Mouse (Mus musculus) layer of hippocampus, postnatal 10 days (tissue): ENCODE measurements around the gene Erbb3. TPM values are rescaled to one million over a fixed set of nuclear protein-coding genes. Genes with fewer than 3 reads are reported as not detected.
A peak's percentile ranks its signal among the peaks of the same experiment; 100 is the strongest.

ENCODE experiments used
- DNase-seq, 2 experiments: peaks; one replicate each; pipeline ENCODE4 v3.0.0; 2021; ENCODE audit warnings: low spot score in 2 of 2
- microRNA-seq, 2 experiments: library from miRNA; unstranded; fragments of <30 nt; microRNA quantifications; one replicate each; pipeline ENCODE4 v1.2.0; 2021
- total RNA-seq, 2 experiments: library from RNA; stranded (reverse); gene quantifications; 2 replicates each; pipeline ENCODE4 v1.2.3; 2021

Erbb3 gene
- total RNA-seq, 2 experiments from 2014 or later = 0.71 to 0.76 TPM

DNA sequence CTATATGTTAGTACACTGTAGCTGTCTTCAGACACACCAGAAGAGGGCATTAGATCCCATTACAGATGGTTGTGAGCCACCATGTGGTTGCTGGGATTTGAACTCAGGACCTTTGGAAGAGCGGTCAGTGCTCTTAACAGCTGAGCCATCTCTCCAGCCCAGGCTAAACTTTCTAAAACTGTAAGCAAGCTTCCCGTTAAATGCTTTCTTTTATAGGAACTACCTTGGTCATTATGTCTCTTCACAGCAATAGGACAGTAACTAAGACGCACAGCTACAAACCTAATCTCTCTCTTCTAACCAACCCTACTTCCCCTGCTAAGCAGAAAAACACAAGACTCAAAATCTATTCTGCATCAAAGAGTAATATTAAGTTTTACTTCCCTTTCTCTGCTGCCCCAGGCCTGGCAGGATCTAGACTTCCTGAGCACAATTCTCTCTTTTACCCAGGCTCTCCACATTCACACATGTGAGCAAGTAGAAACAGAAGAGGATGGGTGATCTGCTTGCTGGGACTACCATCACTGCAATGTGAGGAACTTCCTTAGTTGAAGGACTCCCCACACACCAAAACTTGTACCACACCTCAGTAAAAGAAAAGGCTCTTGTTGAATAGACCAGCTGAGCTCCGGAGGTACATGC, 53.7 kb downstream of the Erbb3 start:
- no peak for DNase-seq

DNA sequence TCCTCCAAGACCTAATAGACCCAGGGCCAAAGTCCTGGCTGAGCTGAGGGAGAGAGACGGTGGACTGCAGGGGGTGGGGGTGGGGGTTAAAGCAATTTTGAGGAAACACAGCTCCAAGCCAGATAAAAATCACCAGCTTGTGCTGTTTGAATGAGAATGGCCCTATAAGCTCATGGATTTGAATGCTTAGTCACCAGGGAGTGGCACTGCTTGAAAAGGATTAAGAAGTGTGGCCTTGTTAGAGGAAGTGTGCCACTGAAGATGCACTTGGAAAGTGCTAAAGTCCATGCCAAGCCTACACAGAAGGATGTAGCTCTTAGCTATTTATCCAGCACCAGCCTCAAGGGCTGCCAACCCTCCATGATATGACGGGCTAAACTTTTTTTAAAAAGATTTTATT, 54.2 kb downstream of the Erbb3 start:
- no peak for DNase-seq

DNA sequence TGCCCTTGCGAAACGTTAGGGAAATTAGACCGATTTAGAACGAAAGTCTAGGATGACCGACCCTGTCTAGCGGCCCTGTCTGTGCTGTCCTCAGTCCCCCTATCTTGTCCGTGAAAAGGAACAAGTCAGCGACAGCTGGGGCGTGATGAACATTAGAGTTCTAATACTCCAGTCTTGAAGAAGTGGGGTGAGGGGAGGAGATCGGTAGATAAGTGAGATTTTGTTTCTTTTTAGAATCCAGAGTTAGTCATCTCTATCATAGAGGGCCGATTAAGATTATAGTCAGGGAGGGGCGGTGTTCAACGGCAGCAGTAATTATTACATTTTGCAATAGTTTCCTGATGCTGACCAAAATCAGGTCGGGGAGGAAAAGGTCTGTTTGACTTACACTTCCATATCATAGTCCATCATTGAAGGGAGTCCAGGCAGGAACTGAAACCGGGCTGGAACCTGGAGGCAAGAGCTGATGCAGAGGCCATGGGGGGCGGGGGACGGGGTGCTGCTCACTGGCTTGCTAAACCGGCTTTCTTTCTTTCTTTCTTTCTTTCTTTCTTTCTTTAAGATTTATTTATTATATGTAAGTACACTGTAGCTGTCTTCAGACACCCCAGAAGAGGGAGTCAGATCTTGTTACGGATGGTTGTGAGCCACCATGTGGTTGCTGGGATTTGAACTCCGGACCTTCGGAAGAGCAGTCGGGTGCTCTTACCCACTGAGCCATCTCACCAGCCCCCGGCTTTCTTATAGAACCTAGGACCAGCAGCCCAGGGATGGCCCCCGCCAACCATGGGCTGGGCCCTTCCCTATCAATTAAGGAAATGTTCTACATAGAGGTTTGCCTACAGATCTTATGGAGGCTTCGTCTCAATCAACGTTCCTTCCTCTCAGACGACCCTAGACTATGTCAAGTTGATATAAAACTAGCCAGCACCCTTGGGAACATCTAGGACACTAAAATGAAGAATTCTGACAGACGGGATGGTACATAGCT, 62.8 kb downstream of the Erbb3 start:
- no peak for DNase-seq

DNA sequence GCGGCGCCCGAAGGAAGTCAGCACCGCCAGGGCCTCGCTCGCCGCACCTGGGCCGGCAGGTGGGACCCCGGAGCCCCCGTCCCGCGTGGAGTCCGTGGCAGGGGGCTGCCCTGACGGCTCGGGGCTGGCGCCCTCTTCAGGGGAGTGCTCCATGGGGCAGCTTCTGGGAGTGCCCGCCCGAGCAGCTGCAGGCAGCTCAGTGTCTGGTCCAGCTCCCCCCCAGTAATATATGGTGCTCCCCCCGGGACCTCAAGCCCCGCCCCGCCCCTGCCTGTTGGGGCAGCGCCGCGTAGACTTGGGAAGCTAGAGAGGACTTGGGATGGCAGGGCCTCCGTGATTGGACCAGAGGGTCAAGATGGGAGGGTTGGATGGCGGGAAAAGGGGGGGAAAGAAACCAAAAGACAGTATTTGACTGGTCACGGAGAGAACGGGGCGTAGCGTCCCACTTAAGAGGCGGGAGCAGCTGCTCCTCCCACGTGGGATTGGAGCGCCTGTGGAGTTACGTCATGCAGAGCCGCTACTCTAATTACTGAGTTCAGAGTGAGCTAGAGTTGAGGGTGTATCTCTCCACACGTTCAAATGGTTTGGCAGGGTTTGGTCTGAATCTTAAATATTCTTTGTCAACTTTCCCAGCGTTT, 63.7 kb downstream of the Erbb3 start, which contains the start of gene Esyt1:
TSS of gene Esyt1 (minus strand) at position 201 of the 638 bp plus-strand sequence.
- DNase-seq = peak; percentile 79 to 82

DNA sequence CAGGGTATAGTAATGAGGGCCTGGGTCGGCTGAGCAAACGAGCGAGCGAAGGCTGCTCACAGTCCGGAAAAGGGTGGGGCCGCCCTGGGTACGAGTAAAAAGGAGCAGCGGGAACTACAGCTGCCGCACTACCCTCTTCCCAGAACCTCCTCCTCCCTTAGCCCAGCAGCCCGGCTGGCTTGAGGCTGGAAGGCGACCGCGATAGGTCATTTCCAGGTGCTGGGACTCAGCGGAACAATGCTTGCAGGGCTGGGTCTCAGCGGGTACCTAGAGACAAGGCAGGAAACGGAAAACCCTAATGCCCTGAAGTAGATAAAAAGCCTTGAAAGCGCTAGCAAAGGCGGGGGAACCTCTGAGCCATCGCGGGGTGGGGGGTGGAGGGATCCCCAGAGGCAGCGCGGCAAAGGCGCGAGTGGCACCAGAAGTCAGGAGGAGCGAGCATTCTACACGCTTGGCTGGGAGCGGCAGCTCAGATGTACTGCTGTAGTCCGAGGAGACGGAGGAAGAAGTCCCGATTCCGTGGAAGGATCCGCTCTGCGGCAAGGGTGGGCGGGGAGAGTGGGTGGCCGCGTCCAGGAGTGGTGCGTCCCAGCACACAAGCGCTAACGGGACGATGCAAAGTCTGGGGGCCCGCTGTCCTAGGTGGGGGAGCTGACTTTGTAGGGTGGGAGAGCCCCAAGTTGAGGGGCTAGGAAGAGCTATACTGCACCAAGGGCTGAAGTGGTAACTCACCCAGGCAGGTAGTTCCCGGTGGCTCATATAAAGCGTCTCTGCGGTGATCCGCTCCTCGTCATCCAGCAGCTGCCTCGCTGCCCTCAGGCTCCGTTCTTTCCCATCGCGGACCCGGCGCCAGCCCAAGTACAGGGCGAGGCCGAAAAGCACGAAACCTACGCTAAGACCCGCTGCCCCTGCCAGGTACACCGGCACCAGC, 64.5 kb downstream of the Erbb3 start:
- DNase-seq = peak; percentile 24 to 35

DNA sequence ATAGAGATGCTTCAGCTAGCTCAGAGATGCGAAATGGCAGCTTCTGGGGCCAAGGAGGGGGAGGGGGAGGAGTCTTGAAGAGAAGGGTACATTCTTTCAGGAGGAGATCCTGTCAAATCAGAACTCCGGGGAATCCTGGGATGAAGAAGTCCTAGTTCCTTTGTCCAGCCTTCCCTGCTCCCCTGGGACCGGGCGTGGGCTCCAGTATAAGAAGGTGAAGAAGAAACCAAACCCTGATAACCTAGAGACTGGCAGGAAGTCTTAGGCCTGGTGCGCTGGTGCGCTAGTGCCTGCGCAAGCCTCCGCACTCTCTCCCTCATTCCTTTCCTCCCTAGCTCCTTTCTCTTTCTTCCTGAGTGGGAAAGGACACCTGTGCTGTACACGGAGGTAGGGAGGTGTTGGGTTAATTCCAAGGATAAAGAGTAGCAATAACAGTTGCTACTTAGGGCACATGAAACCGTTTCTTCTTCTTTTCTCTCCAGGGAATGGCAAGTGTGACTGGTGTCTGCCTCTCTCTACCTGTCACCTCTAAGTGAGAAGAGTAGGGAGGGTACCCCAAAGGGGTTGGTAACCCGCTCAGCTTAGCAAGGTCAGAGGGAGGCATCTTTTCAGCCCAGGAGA, 65.2 kb downstream of the Erbb3 start:
- no peak for DNase-seq

DNA sequence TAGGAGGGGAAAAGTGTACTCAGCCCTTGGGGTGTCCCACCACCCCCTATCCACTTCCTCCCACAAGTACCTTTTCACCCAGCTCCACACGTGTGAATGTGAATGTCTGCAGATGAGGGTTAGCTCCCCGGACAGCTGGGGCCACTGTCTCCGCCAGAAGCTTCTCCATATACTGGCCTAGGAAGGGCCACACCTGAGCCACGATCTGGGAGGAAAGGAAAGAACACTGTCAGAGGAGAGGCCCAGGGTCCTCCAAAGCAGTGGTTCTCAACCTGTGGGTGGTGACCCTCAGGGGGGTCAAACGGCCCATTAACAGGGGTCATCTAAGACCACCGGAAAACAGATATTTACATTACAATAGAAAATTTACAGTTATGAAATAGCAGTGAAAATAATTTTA, 67.1 kb downstream of the Erbb3 start:
- DNase-seq = no peak

DNA sequence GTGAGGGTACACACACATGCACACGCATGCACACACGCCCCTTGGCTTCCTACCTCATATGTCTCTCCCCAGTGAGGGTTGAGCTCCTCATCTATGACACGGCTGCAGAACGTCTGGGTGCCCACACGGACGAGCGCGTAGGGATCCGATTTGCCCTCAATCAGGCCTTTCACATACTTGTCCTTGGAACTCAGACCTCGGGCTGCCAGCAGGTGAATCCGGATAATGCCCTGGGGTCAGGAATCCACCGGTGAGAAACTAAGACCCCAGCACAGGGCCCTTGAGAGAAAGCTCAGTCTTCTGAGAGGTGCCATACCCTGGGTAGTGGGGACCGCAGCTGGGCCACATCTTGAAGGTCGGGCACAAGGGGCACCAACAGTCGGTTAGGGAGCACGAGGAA, 68.9 kb downstream of the Erbb3 start:
- no peak for DNase-seq

DNA sequence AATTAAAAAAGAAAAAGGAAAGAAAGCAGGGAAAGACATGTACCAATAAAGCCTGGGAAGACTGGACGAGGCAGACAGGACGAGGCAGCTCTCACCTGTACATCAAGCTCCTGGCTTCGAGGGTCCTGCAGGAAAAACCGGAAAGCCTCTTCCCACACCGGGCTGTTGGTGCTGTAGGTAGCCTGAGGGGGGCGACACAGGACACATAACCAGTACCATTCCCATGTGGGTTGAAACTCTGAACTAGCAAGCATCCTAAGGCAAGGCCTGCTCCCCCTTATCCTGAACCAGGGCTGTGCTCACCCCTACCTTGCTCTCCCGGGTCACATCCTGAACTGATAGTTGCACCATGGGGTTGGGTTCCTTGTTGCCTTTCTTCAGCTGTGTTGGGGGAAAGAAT, 70.6 kb downstream of the Erbb3 start:
- peak; percentile 52 to 58 for DNase-seq

Small RNA genes lying within 50 kb of the gene (microRNA-seq; reads per million reads assigned to microRNA genes)
- gene Gm47275 (0 reads per million in 2 experiments), gene Mir6917 (0 reads per million in 2 experiments)

Other genes with a start within 250 kb of the Erbb3 start
- 10 to 100 TPM; 55.6 to 58.8 TPM for gene Coq10a, start 220.7 kb downstream of the Erbb3 start, total RNA-seq
- 10 to 100 TPM; 79.0 to 80.3 TPM for gene Ankrd52, start 212.5 kb downstream of the Erbb3 start, total RNA-seq
- gene Slc39a5, start 188.4 kb downstream of the Erbb3 start, total RNA-seq = under 1 TPM; 0.22 to 0.53 TPM
- gene Nabp2, start 178.2 kb downstream of the Erbb3 start, total RNA-seq = 10 to 100 TPM; 94.1 to 94.2 TPM
- gene Rnf41, start 178.0 kb downstream of the Erbb3 start, total RNA-seq = 10 to 100 TPM; 76.0 to 78.2 TPM
- 100 to 1,000 TPM; 205 to 222 TPM for gene Smarcc2, start 130.4 kb downstream of the Erbb3 start, total RNA-seq
- 100 to 1,000 TPM; 608 to 632 TPM for gene Myl6, start 95.5 kb downstream of the Erbb3 start, total RNA-seq
- 10 to 100 TPM; 25.5 to 29.3 TPM for gene Myl6b, start 91.0 kb downstream of the Erbb3 start, total RNA-seq
- gene Esyt1, start 63.8 kb downstream of the Erbb3 start, total RNA-seq = 10 to 100 TPM; 10.1 to 11.9 TPM
- gene Zc3h10, start 41.9 kb downstream of the Erbb3 start, total RNA-seq = 10 to 100 TPM; 12.2 to 14.0 TPM
- gene Rpl41, start 40.3 kb downstream of the Erbb3 start, total RNA-seq = 1,000 to 10,000 TPM; 2,468 to 2,532 TPM
- 10 to 100 TPM; 83.2 to 87.6 TPM for gene Pa2g4, start 23.7 kb downstream of the Erbb3 start, total RNA-seq
- gene Rps26, start 37.1 kb upstream of the Erbb3 start, total RNA-seq = 100 to 1,000 TPM; 508 to 545 TPM
- 10 to 100 TPM; 17.2 to 17.7 TPM for gene Ikzf4, start 56.3 kb upstream of the Erbb3 start, total RNA-seq
- gene Suox, start 84.4 kb upstream of the Erbb3 start, total RNA-seq = 10 to 100 TPM in 1 of 2 experiments, 1 to 10 TPM in 1; 9.5 to 11.9 TPM
- 100 to 1,000 TPM; 118 to 125 TPM for gene Rab5b, start 106.6 kb upstream of the Erbb3 start, total RNA-seq
- gene Pmel, start 114.5 kb upstream of the Erbb3 start, total RNA-seq = 1 to 10 TPM in 1 of 2 experiments, under 1 TPM in 1; 0.91 to 1.1 TPM
- gene Cdk2, start 115.4 kb upstream of the Erbb3 start, total RNA-seq = 1 to 10 TPM; 7.9 to 9.6 TPM
- 1 to 10 TPM; 8.0 to 8.2 TPM for gene Dgka, start 155.2 kb upstream of the Erbb3 start, total RNA-seq
- gene Pym1, start 158.2 kb upstream of the Erbb3 start, total RNA-seq = 10 to 100 TPM; 34.9 to 35.1 TPM
- gene Mmp19, start 201.3 kb upstream of the Erbb3 start, total RNA-seq = under 1 TPM; 0.53 to 0.89 TPM
- gene Dnajc14, start 214.4 kb upstream of the Erbb3 start, total RNA-seq = 10 to 100 TPM; 59.9 to 65.7 TPM
- 10 to 100 TPM; 13.9 to 17.6 TPM for gene Tmem198b, start 214.7 kb upstream of the Erbb3 start, total RNA-seq
- gene Sarnp, start 227.7 kb upstream of the Erbb3 start, total RNA-seq = 10 to 100 TPM; 40.9 to 48.2 TPM
- gene Ormdl2, start 232.0 kb upstream of the Erbb3 start, total RNA-seq = 1 to 10 TPM; 3.7 to 6.0 TPM